Mouse (Mus musculus): ENCODE results near the gene Rita1. TPM values are rescaled to one million over a fixed set of nuclear protein-coding genes. Genes with fewer than 3 reads are reported as not detected.

Rita1 gene
- polyA plus RNA-seq, 1 experiment: 8.0 TPM

DNA sequence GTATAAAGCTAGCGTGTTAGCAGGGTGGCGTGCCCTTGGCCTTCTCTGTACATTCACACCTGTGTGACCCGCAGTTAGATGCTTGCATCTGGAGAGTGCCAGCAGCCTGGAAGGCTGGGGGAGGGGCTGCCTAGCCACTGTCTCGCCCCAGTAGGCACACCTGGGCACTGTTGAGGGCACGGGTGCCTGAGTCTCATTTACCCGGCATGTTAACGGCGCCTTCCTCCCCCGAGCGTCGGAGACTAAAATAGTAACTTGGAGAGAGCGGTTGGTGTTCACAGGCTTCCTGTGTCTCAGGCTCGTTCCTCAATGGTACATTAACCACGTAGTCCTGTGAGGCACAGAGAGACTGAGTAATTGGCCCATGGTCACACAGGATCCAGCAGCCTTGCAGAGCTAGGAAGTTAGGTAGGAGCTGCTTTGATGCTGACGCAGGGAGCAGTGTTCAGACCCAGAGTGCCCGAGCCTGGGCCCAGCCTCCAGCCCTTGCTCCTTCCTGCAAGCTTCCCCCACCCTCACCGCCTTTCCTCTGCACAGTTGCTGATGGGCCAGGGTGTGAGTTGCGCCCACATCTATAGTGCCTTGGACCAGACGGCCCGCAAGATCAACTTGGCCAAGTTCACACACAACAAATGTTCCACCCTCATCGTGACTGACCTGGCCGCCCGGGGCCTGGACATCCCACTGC is 8.8 kb upstream of the Rita1 start:
- Histone ChIP-seq H3K36me3 (ENCODE audit: control insufficient read depth, insufficient read depth, low read length) (peaks cover 69% of the 10 kb centered on the region), H3K27me3 (ENCODE audit: control insufficient read depth, insufficient read depth, low read length) (no peaks in the 10 kb centered on the region), H3K27ac (ENCODE audit: insufficient read depth, low read length) (peak overlapping the region; percentile 90), H3K4me1 (ENCODE audit: control insufficient read depth, insufficient read depth, insufficient read length) (peaks cover 15% of the 10 kb centered on the region; the same call in 1 of the 2 replicates), H3K4me3 (ENCODE audit: extremely low read depth, insufficient read depth, insufficient read length) (peak overlapping the region; percentile 44; the same call in 1 of the 2 replicates)
- 30% methylated on average over 23 of the region's 23 CpGs for WGBS
- TF ChIP-seq CTCF (IDR thresholded peaks at IDR 0.05; ENCODE audit: extremely low read depth, insufficient read depth, insufficient read length, insufficient replicate concordance) (no peak), POLR2A (IDR thresholded peaks at IDR 0.05; ENCODE audit: low read depth, low read length) (0 out of 2 replicates have a peak, but pooled peaks have one; percentile 13)
- peak; percentile 73 to 77 for DNase-seq (ENCODE audit: low read depth in 1 of 2, low spot score in 2 of 2)

GRCm38 (mm10) chr5:120620375-120621077 is 8.1 kb upstream of the Rita1 start:
- H3K27ac ChIP-seq (ENCODE audit: insufficient read depth, low read length): peak overlapping the region; percentile 90
- TF ChIP-seq POLR2A (IDR thresholded peaks at IDR 0.05; ENCODE audit: low read depth, low read length) (no peak), CTCF (IDR thresholded peaks at IDR 0.05; ENCODE audit: extremely low read depth, insufficient read depth, insufficient read length, insufficient replicate concordance) (peak; percentile 98)
- no peaks in the 10 kb centered on the region for H3K27me3 ChIP-seq (ENCODE audit: control insufficient read depth, insufficient read depth, low read length)
- DNase-seq (ENCODE audit: low read depth in 1 of 2, low spot score in 2 of 2): peak; percentile 78 to 85
- H3K36me3 ChIP-seq (ENCODE audit: control insufficient read depth, insufficient read depth, low read length): peaks cover 62% of the 10 kb centered on the region
- H3K4me3 ChIP-seq (ENCODE audit: extremely low read depth, insufficient read depth, insufficient read length): no peak overlapping the region
- WGBS: 64% methylated on average over 18 of the region's 18 CpGs
- peaks cover 15% of the 10 kb centered on the region; the same call in 1 of the 2 replicates for H3K4me1 ChIP-seq (ENCODE audit: control insufficient read depth, insufficient read depth, insufficient read length)

DNA sequence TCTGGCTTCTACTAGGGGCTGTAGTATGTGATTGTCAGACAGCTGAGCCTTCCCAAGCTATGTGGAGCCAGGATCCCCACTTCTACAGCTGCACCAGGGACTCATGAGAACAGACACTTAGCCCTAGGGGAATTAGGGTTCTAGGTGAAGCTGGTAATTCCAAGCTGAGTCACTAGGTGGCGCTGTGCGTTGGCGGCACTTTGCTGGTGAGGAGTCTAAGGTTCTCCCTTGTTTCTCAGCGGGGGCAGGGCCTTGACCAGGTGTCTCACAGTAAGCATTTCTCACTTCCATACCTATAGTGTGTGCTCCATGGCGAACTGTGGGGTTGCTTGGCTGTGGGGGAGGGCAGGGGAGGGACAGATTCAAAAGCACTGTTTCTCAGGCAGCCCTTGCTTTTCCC is 6.8 kb upstream of the Rita1 start:
- H3K27me3 ChIP-seq (ENCODE audit: control insufficient read depth, insufficient read depth, low read length): no peaks in the 10 kb centered on the region
- TF ChIP-seq POLR2A (IDR thresholded peaks at IDR 0.05; ENCODE audit: low read depth, low read length) (no peak), CTCF (IDR thresholded peaks at IDR 0.05; ENCODE audit: extremely low read depth, insufficient read depth, insufficient read length, insufficient replicate concordance) (peak; percentile 94; the same call in 1 of the 2 replicates)
- H3K36me3 ChIP-seq (ENCODE audit: control insufficient read depth, insufficient read depth, low read length): peaks cover 52% of the 10 kb centered on the region
- H3K27ac ChIP-seq (ENCODE audit: insufficient read depth, low read length): no peak overlapping the region
- peak; percentile 58 to 78 for DNase-seq (ENCODE audit: low read depth in 1 of 2, low spot score in 2 of 2)
- peaks cover 15% of the 10 kb centered on the region; the same call in 1 of the 2 replicates for H3K4me1 ChIP-seq (ENCODE audit: control insufficient read depth, insufficient read depth, insufficient read length)
- 19% methylated on average over 5 of the region's 5 CpGs for WGBS
- no peak overlapping the region for H3K4me3 ChIP-seq (ENCODE audit: extremely low read depth, insufficient read depth, insufficient read length)

- H3K27ac ChIP-seq (ENCODE audit: insufficient read depth, low read length): no peak overlapping the region
- peaks cover 48% of the 10 kb centered on the region for H3K36me3 ChIP-seq (ENCODE audit: control insufficient read depth, insufficient read depth, low read length)
- no peaks in the 10 kb centered on the region for H3K27me3 ChIP-seq (ENCODE audit: control insufficient read depth, insufficient read depth, low read length)
- peaks cover 15% of the 10 kb centered on the region; the same call in 1 of the 2 replicates for H3K4me1 ChIP-seq (ENCODE audit: control insufficient read depth, insufficient read depth, insufficient read length)
- TF ChIP-seq POLR2A (IDR thresholded peaks at IDR 0.05; ENCODE audit: low read depth, low read length): no peak
- no peak for TF ChIP-seq CTCF (IDR thresholded peaks at IDR 0.05; ENCODE audit: extremely low read depth, insufficient read depth, insufficient read length, insufficient replicate concordance)
- 90% methylated on average over 12 of the region's 12 CpGs for WGBS
- H3K4me3 ChIP-seq (ENCODE audit: extremely low read depth, insufficient read depth, insufficient read length): no peak overlapping the region
- DNase-seq (ENCODE audit: low read depth in 1 of 2, low spot score in 2 of 2): no peak
Observed at GRCm38 (mm10) chr5:120618778-120619177, 6.4 kb upstream of the Rita1 start.

DNA sequence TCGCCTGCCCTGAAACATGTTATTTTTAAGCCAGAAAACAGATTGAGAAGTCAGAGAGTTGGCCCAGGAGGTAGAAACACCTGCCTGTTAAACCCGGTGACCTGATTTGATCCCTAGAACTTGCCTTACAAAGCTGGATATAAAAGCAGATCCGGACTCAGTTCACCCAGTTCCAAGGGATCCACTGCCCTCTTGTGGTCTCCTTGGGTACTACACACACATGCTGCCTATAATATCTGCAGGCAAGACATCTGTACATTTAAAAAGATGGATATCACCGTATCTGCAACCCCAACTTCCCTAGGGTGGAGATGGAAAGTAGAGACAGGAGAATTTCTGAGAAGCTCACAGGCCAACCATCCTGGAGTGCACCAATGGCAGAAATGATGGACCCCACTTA is 3.5 kb upstream of the Rita1 start:
- Histone ChIP-seq H3K27ac (ENCODE audit: insufficient read depth, low read length) (no peak overlapping the region), H3K36me3 (ENCODE audit: control insufficient read depth, insufficient read depth, low read length) (peaks cover 33% of the 10 kb centered on the region), H3K4me3 (ENCODE audit: extremely low read depth, insufficient read depth, insufficient read length) (no peak overlapping the region), H3K4me1 (ENCODE audit: control insufficient read depth, insufficient read depth, insufficient read length) (peaks cover 2% of the 10 kb centered on the region; the same call in 1 of the 2 replicates), H3K27me3 (ENCODE audit: control insufficient read depth, insufficient read depth, low read length) (no peaks in the 10 kb centered on the region)
- 94% methylated on average over 4 of the region's 4 CpGs for WGBS
- TF ChIP-seq CTCF (IDR thresholded peaks at IDR 0.05; ENCODE audit: extremely low read depth, insufficient read depth, insufficient read length, insufficient replicate concordance) (no peak), POLR2A (IDR thresholded peaks at IDR 0.05; ENCODE audit: low read depth, low read length) (no peak)
- peak in 1 of 2 experiments; percentile 34 for DNase-seq (ENCODE audit: low read depth in 1 of 2, low spot score in 2 of 2)

DNA sequence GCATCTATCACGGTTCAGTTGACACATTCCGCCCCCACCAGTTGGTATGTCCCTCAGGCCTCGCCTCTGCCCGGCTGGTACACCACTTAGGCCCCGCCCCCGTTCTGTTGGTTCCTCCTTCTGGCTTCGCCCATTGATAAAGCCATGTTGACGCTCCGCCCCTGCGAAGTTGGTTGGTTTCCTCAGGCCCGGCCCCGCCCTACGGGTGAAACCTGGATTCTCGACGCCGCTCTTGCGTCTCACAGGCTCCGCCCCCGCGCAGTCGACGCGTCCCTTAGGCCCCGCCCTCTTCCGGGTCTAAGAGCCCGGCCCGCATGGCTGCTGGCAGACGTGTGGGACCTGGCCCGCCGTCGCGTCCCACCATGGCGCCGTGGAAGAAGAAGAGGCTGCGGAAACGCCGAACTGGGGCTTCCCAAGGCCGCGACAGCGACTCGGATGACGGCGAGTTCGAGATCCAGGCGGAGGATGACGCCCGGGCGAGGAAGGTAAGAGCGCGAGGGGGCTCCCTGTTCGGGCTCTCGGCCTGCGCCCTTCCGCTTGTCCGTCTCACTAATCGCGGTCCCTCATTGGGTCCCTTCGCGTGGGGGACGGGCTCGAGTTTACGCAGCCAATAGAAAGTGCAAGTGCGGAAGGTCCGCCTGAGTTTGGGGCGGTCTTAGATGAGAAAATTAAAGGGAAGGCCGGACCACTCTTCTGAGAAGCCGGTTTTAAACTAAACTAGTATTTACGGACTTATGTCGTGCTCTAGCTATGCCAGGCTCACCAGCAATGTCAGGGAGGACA is 624 bp upstream of the Rita1 start:
- peak; percentile 100 for DNase-seq (ENCODE audit: low read depth in 1 of 2, low spot score in 2 of 2)
- Histone ChIP-seq H3K27ac (ENCODE audit: insufficient read depth, low read length) (peak overlapping the region; percentile 98), H3K4me1 (ENCODE audit: control insufficient read depth, insufficient read depth, insufficient read length) (no peaks in the 10 kb centered on the region; the same call in 1 of the 2 replicates), H3K36me3 (ENCODE audit: control insufficient read depth, insufficient read depth, low read length) (peaks cover 11% of the 10 kb centered on the region), H3K27me3 (ENCODE audit: control insufficient read depth, insufficient read depth, low read length) (no peaks in the 10 kb centered on the region), H3K4me3 (ENCODE audit: extremely low read depth, insufficient read depth, insufficient read length) (peak overlapping the region; percentile 88)
- under 1% methylated on average over 69 of the region's 69 CpGs for WGBS
- TF ChIP-seq POLR2A (IDR thresholded peaks at IDR 0.05; ENCODE audit: low read depth, low read length) (peak; percentile 92), CTCF (IDR thresholded peaks at IDR 0.05; ENCODE audit: extremely low read depth, insufficient read depth, insufficient read length, insufficient replicate concordance) (no peak)
